Mouse (Mus musculus): ENCODE results near the gene Epb41l5. TPM values are rescaled to one million over a fixed set of nuclear protein-coding genes. Genes with fewer than 3 reads are reported as not detected.

Gene Epb41l5
- polyA plus RNA-seq, 1 experiment from 2014 or later: 26.2 TPM

- H3K36me3 ChIP-seq (ENCODE audit: control insufficient read depth, insufficient read depth, low read length): no peaks in the 10 kb centered on the region
- H3K9me3 ChIP-seq (ENCODE audit: control insufficient read depth, low read length): no peaks in the 10 kb centered on the region
- H3K4me2 ChIP-seq: no peak overlapping the region
- DNase-seq (ENCODE audit: low spot score): no peak
- no peak overlapping the region for H3K4me3 ChIP-seq (ENCODE audit: low read depth, low read length)
- no peak overlapping the region for H3K27ac ChIP-seq (ENCODE audit: low read depth, low read length)
- H3K9ac ChIP-seq (ENCODE audit: low read depth, low read length): no peak overlapping the region
- H3K4me1 ChIP-seq (replicated peaks; ENCODE audit: control insufficient read depth, insufficient read depth, low read length): peaks cover 8% of the 10 kb centered on the region
- 41% methylated on average over 2 of the region's 2 CpGs for WGBS
- no peaks in the 10 kb centered on the region for H3K27me3 ChIP-seq (replicated peaks; ENCODE audit: control insufficient read depth, insufficient read depth, low read length)
- peak; percentile 67 for ATAC-seq (replicated peaks; ENCODE audit: low FRiP score)
Measured at GRCm38 (mm10) chr1:119545164-119545563, 103.6 kb downstream of the Epb41l5 start.

- Histone ChIP-seq H3K36me3 (ENCODE audit: control insufficient read depth, insufficient read depth, low read length) (no peaks in the 10 kb centered on the region), H3K9ac (ENCODE audit: low read depth, low read length) (no peak overlapping the region), H3K4me1 (replicated peaks; ENCODE audit: control insufficient read depth, insufficient read depth, low read length) (peaks cover 8% of the 10 kb centered on the region), H3K27ac (ENCODE audit: low read depth, low read length) (no peak overlapping the region), H3K9me3 (ENCODE audit: control insufficient read depth, low read length) (no peaks in the 10 kb centered on the region), H3K4me2 (no peak overlapping the region), H3K27me3 (replicated peaks; ENCODE audit: control insufficient read depth, insufficient read depth, low read length) (no peaks in the 10 kb centered on the region), H3K4me3 (ENCODE audit: low read depth, low read length) (no peak overlapping the region)
- ATAC-seq (replicated peaks; ENCODE audit: low FRiP score): no peak; the same call in 1 of the 2 replicates
- 70% methylated on average over 5 of the region's 5 CpGs for WGBS
- DNase-seq (ENCODE audit: low spot score): no peak
Measured at GRCm38 (mm10) chr1:119544611-119545155, 104.1 kb downstream of the Epb41l5 start.

GRCm38 (mm10) chr1:119543316-119543715, 105.5 kb downstream of the Epb41l5 start:
- Histone ChIP-seq H3K4me2 (no peak overlapping the region), H3K4me3 (ENCODE audit: low read depth, low read length) (no peak overlapping the region), H3K4me1 (replicated peaks; ENCODE audit: control insufficient read depth, insufficient read depth, low read length) (peaks cover 8% of the 10 kb centered on the region), H3K9ac (ENCODE audit: low read depth, low read length) (no peak overlapping the region), H3K27me3 (replicated peaks; ENCODE audit: control insufficient read depth, insufficient read depth, low read length) (no peaks in the 10 kb centered on the region), H3K9me3 (ENCODE audit: control insufficient read depth, low read length) (no peaks in the 10 kb centered on the region), H3K27ac (ENCODE audit: low read depth, low read length) (no peak overlapping the region), H3K36me3 (ENCODE audit: control insufficient read depth, insufficient read depth, low read length) (no peaks in the 10 kb centered on the region)
- ATAC-seq (replicated peaks; ENCODE audit: low FRiP score) (no peak), DNase-seq (ENCODE audit: low spot score) (peak; percentile 24)
- 88% methylated on average over 6 of the region's 6 CpGs for WGBS

DNA sequence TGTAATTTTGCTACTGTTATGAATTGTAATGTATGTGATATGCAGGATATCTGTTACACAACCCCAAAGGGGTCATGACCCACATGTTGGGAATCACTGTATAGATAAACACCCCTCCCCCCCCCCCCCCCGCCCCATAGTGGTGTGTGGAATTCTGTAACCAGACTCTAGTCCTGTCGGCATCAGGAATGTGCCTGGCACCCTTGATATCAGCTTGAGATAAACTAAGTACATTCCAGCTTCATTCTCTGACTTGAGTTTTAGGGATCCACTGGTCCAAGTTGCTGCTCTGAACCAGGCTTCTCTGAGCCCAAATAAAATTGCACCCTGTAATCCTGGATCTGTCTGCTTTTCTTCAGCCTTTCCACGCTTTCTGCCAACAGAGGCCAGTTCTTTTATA, 107.2 kb downstream of the Epb41l5 start:
- no peak overlapping the region for H3K4me2 ChIP-seq
- no peaks in the 10 kb centered on the region for H3K9me3 ChIP-seq (ENCODE audit: control insufficient read depth, low read length)
- H3K4me3 ChIP-seq (ENCODE audit: low read depth, low read length): no peak overlapping the region
- no peak for DNase-seq (ENCODE audit: low spot score)
- WGBS: 60% methylated on average over 3 of the region's 3 CpGs
- ATAC-seq (replicated peaks; ENCODE audit: low FRiP score): no peak
- no peaks in the 10 kb centered on the region for H3K36me3 ChIP-seq (ENCODE audit: control insufficient read depth, insufficient read depth, low read length)
- peaks cover 8% of the 10 kb centered on the region for H3K4me1 ChIP-seq (replicated peaks; ENCODE audit: control insufficient read depth, insufficient read depth, low read length)
- H3K27me3 ChIP-seq (replicated peaks; ENCODE audit: control insufficient read depth, insufficient read depth, low read length): no peaks in the 10 kb centered on the region
- H3K27ac ChIP-seq (ENCODE audit: low read depth, low read length): no peak overlapping the region
- no peak overlapping the region for H3K9ac ChIP-seq (ENCODE audit: low read depth, low read length)

GRCm38 (mm10) chr1:119540836-119541557, 107.8 kb downstream of the Epb41l5 start:
- Histone ChIP-seq H3K4me1 (replicated peaks; ENCODE audit: control insufficient read depth, insufficient read depth, low read length) (peaks cover 8% of the 10 kb centered on the region), H3K27me3 (replicated peaks; ENCODE audit: control insufficient read depth, insufficient read depth, low read length) (no peaks in the 10 kb centered on the region), H3K4me2 (no peak overlapping the region), H3K27ac (ENCODE audit: low read depth, low read length) (0 out of 2 replicates have a peak overlapping the region, but pooled peaks have one; percentile 4), H3K36me3 (ENCODE audit: control insufficient read depth, insufficient read depth, low read length) (no peaks in the 10 kb centered on the region), H3K9me3 (ENCODE audit: control insufficient read depth, low read length) (no peaks in the 10 kb centered on the region), H3K9ac (ENCODE audit: low read depth, low read length) (no peak overlapping the region), H3K4me3 (ENCODE audit: low read depth, low read length) (no peak overlapping the region)
- WGBS: 74% methylated on average over 9 of the region's 9 CpGs
- DNase-seq (ENCODE audit: low spot score) (no peak), ATAC-seq (replicated peaks; ENCODE audit: low FRiP score) (peak; percentile 23; the same call in 1 of the 2 replicates)

DNA sequence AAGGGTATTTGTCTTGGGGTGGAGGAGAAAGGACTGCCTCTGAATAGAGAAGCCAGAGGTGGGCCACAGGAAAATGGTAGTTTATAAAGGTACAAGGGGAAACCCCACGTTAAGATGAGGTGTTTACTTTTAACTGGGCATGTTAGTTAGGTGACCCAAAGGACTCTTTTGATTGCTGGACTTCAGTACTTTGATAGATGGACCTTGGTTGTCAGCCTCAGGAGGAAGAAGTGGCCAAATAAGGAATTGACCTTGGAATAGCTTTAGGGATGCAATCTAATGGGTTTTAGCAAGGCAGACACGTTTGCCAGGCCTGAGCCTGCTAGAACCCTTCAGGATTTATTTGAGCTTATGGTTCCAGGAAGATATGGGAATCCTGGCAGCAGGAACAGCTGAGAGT, 109.5 kb downstream of the Epb41l5 start:
- no peak overlapping the region for H3K4me2 ChIP-seq
- H3K9ac ChIP-seq (ENCODE audit: low read depth, low read length): no peak overlapping the region
- no peaks in the 10 kb centered on the region for H3K36me3 ChIP-seq (ENCODE audit: control insufficient read depth, insufficient read depth, low read length)
- 62% methylated on average over 2 of the region's 2 CpGs for WGBS
- H3K27ac ChIP-seq (ENCODE audit: low read depth, low read length): no peak overlapping the region
- ATAC-seq (replicated peaks; ENCODE audit: low FRiP score): no peak
- no peak for DNase-seq (ENCODE audit: low spot score)
- H3K4me3 ChIP-seq (ENCODE audit: low read depth, low read length): no peak overlapping the region
- H3K9me3 ChIP-seq (ENCODE audit: control insufficient read depth, low read length): no peaks in the 10 kb centered on the region
- no peaks in the 10 kb centered on the region for H3K27me3 ChIP-seq (replicated peaks; ENCODE audit: control insufficient read depth, insufficient read depth, low read length)
- no peaks in the 10 kb centered on the region; the same call in 1 of the 2 replicates for H3K4me1 ChIP-seq (replicated peaks; ENCODE audit: control insufficient read depth, insufficient read depth, low read length)

GRCm38 (mm10) chr1:119537651-119538050, 111.1 kb downstream of the Epb41l5 start:
- WGBS: 85% methylated on average over 6 of the region's 6 CpGs
- Histone ChIP-seq H3K9ac (ENCODE audit: low read depth, low read length) (no peak overlapping the region), H3K9me3 (ENCODE audit: control insufficient read depth, low read length) (no peaks in the 10 kb centered on the region), H3K4me1 (replicated peaks; ENCODE audit: control insufficient read depth, insufficient read depth, low read length) (no peaks in the 10 kb centered on the region; the same call in 1 of the 2 replicates), H3K36me3 (ENCODE audit: control insufficient read depth, insufficient read depth, low read length) (no peaks in the 10 kb centered on the region), H3K27ac (ENCODE audit: low read depth, low read length) (no peak overlapping the region), H3K4me2 (no peak overlapping the region), H3K4me3 (ENCODE audit: low read depth, low read length) (no peak overlapping the region), H3K27me3 (replicated peaks; ENCODE audit: control insufficient read depth, insufficient read depth, low read length) (no peaks in the 10 kb centered on the region)
- DNase-seq (ENCODE audit: low spot score): no peak
- no peak for ATAC-seq (replicated peaks; ENCODE audit: low FRiP score)

GRCm38 (mm10) chr1:119536122-119536521, 112.7 kb downstream of the Epb41l5 start:
- no peak for DNase-seq (ENCODE audit: low spot score)
- 74% methylated on average over 2 of the region's 2 CpGs for WGBS
- no peak overlapping the region for H3K9ac ChIP-seq (ENCODE audit: low read depth, low read length)
- H3K4me1 ChIP-seq (replicated peaks; ENCODE audit: control insufficient read depth, insufficient read depth, low read length): no peaks in the 10 kb centered on the region; the same call in 1 of the 2 replicates
- no peaks in the 10 kb centered on the region for H3K36me3 ChIP-seq (ENCODE audit: control insufficient read depth, insufficient read depth, low read length)
- no peaks in the 10 kb centered on the region for H3K9me3 ChIP-seq (ENCODE audit: control insufficient read depth, low read length)
- H3K27ac ChIP-seq (ENCODE audit: low read depth, low read length): no peak overlapping the region
- no peak overlapping the region for H3K4me3 ChIP-seq (ENCODE audit: low read depth, low read length)
- no peak for ATAC-seq (replicated peaks; ENCODE audit: low FRiP score)
- H3K27me3 ChIP-seq (replicated peaks; ENCODE audit: control insufficient read depth, insufficient read depth, low read length): no peaks in the 10 kb centered on the region
- H3K4me2 ChIP-seq: no peak overlapping the region

DNA sequence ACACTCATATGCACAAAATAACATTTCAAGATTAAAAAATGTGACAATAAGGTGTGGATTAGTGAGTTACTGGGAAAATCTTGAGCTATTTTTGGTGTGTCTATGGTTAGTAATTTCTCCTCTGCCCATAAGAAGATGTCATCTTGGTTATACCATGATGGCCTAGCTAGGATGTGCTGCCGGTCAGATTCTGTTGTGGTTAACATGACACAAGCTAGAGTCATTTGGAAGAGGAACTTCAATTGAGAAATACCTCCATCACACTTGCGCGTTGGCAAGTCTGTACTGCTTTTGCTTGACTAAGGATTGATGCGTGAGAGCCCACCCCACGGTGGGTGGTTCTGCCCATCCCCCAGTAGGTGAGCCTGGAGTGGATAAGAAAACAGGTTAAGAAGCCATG, 114.5 kb downstream of the Epb41l5 start:
- H3K4me2 ChIP-seq: no peak overlapping the region
- no peak overlapping the region for H3K4me3 ChIP-seq (ENCODE audit: low read depth, low read length)
- ATAC-seq (replicated peaks; ENCODE audit: low FRiP score): no peak
- 0 out of 2 replicates have a peak, but pooled peaks cover 6% of the 10 kb centered on the region for H3K36me3 ChIP-seq (ENCODE audit: control insufficient read depth, insufficient read depth, low read length)
- no peak overlapping the region for H3K27ac ChIP-seq (ENCODE audit: low read depth, low read length)
- WGBS: 69% methylated on average over 5 of the region's 5 CpGs
- DNase-seq (ENCODE audit: low spot score): no peak
- H3K9me3 ChIP-seq (ENCODE audit: control insufficient read depth, low read length): no peaks in the 10 kb centered on the region
- no peaks in the 10 kb centered on the region for H3K27me3 ChIP-seq (replicated peaks; ENCODE audit: control insufficient read depth, insufficient read depth, low read length)
- no peak overlapping the region for H3K9ac ChIP-seq (ENCODE audit: low read depth, low read length)
- no peaks in the 10 kb centered on the region for H3K4me1 ChIP-seq (replicated peaks; ENCODE audit: control insufficient read depth, insufficient read depth, low read length)

Data from liver, embryonic 11.5 days (tissue).